In the genomic region with DNA sequence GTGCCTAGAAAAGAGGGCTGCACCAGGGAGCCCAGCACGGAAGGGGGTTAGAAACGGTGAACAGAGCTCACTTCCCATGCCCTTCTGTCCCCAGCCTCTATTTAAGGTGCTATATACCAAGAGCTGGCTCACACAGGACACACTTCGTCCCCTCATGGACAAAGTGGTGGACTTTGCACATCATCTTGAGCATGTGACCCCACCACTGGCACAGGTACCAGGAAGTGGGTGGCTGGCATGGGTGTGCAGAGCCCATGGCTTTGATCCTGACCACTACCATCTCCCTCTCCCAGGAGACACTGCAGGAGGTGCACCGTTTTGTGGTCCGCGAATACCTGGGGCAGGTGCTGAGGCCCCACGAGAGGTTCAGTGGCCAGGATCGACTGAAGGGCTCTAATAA, we compare ENCODE assay signal across 12 mouse cellular contexts. TPM values are rescaled to one million over a fixed set of nuclear protein-coding genes. Genes with fewer than 3 reads are reported as not detected.
DNase-seq lines count a peak whose midpoint lies in the region; ATAC-seq lines count a peak whose summit lies in the region.
"Had no signal": no experiment of that assay in that cellular context is flagged by ENCODE, and none has a peak within 500 bp of the region (broad histone marks: within the 10 kb centered on the region; RNA-seq: fewer than 3 reads in every experiment).

No protein-coding gene starts in this region.

- peak overlapping the region; percentile 55 for H3K4me3 ChIP-seq in heart, embryonic 16.5 days (ENCODE audit: low read length)
- H3K4me3 ChIP-seq in embryonic facial prominence, embryonic 11.5 days (ENCODE audit: low read depth, low read length) = no peak overlapping the region
- no peak overlapping the region for H3K4me3 ChIP-seq in intestine, embryonic 14.5 days (ENCODE audit: low read depth, low read length)
- H3K4me3 ChIP-seq in limb, embryonic 12.5 days (replicated peaks) = peak overlapping the region; percentile 40; the same call in 1 of the 2 replicates

- peak overlapping the region; percentile 73; the same call in 1 of the 2 replicates for H3K9ac ChIP-seq in heart, embryonic 16.5 days (ENCODE audit: low read length)
- H3K9ac ChIP-seq in embryonic facial prominence, embryonic 11.5 days (replicated peaks; ENCODE audit: low read length) = no peak overlapping the region; the same call in 1 of the 2 replicates
- no peak overlapping the region for H3K9ac ChIP-seq in intestine, embryonic 14.5 days (ENCODE audit: low read length)
- no peak overlapping the region for H3K9ac ChIP-seq in limb, embryonic 12.5 days (replicated peaks)

- H3K36me3 ChIP-seq in heart, embryonic 16.5 days (ENCODE audit: control insufficient read depth, insufficient read depth) = no peaks in the 10 kb centered on the region
- H3K36me3 ChIP-seq in embryonic facial prominence, embryonic 11.5 days (replicated peaks; ENCODE audit: control insufficient read depth, insufficient read depth, low read depth, low read length) = no peaks in the 10 kb centered on the region
- H3K36me3 ChIP-seq in intestine, embryonic 14.5 days (ENCODE audit: control insufficient read depth, insufficient read depth, low read length) = no peaks in the 10 kb centered on the region
- no peaks in the 10 kb centered on the region for H3K36me3 ChIP-seq in limb, embryonic 12.5 days

- H3K27ac ChIP-seq in heart, embryonic 16.5 days (ENCODE audit: low read length) = peak overlapping the region; percentile 44
- H3K27ac ChIP-seq in embryonic facial prominence, embryonic 11.5 days (replicated peaks; ENCODE audit: low read depth, low read length) = no peak overlapping the region
- H3K27ac ChIP-seq in intestine, embryonic 14.5 days (ENCODE audit: low read depth) = no peak overlapping the region
- no peak overlapping the region for H3K27ac ChIP-seq in limb, embryonic 12.5 days
- H3K27ac ChIP-seq: left cerebral cortex, adult 2 months had no signal

- H3K9me3 ChIP-seq in heart, embryonic 16.5 days (replicated peaks; ENCODE audit: control insufficient read depth, low read length) = no peaks in the 10 kb centered on the region
- no peaks in the 10 kb centered on the region for H3K9me3 ChIP-seq in embryonic facial prominence, embryonic 11.5 days (replicated peaks; ENCODE audit: control insufficient read depth, low read length)
- no peaks in the 10 kb centered on the region for H3K9me3 ChIP-seq in intestine, embryonic 14.5 days (ENCODE audit: control insufficient read depth, low read length)
- no peaks in the 10 kb centered on the region for H3K9me3 ChIP-seq in limb, embryonic 12.5 days

- WGBS in heart, embryonic 16.5 days = 37% methylated on average over 8 of the region's 8 CpGs
- WGBS in embryonic facial prominence, embryonic 11.5 days = 20% methylated on average over 8 of the region's 8 CpGs
- WGBS in intestine, embryonic 14.5 days = 30% methylated on average over 8 of the region's 8 CpGs
- 19% methylated on average over 8 of the region's 8 CpGs for WGBS in limb, embryonic 12.5 days

- H3K27me3 ChIP-seq in heart, embryonic 16.5 days (ENCODE audit: control insufficient read depth, insufficient read depth, low read length) = peaks cover 58% of the 10 kb centered on the region
- peaks cover 54% of the 10 kb centered on the region for H3K27me3 ChIP-seq in embryonic facial prominence, embryonic 11.5 days (ENCODE audit: control insufficient read depth, insufficient read depth, low read length)
- peaks cover 74% of the 10 kb centered on the region for H3K27me3 ChIP-seq in intestine, embryonic 14.5 days (replicated peaks; ENCODE audit: control insufficient read depth, insufficient read depth, low read length)
- H3K27me3 ChIP-seq in limb, embryonic 12.5 days = peaks cover 99% of the 10 kb centered on the region

- ATAC-seq in heart, embryonic 16.5 days (replicated peaks; ENCODE audit: extremely low read depth, insufficient read depth, low FRiP score) = no peak
- no peak for ATAC-seq in embryonic facial prominence, embryonic 11.5 days (replicated peaks; ENCODE audit: insufficient number of reproducible peaks, low FRiP score, low TSS enrichment, low read depth)
- no peak for ATAC-seq in intestine, embryonic 14.5 days (replicated peaks; ENCODE audit: low FRiP score, low TSS enrichment, low read depth)
- no peak for ATAC-seq in limb, embryonic 12.5 days (ENCODE audit: insufficient number of reproducible peaks, insufficient read depth, low FRiP score, low TSS enrichment, low read depth)
- no peak for ATAC-seq in megakaryocyte-erythroid progenitor cell, adult 5-6 weeks (replicated peaks; ENCODE audit: low FRiP score, low TSS enrichment, poor library complexity, severe bottlenecking)

- no peak for DNase-seq in heart, adult 18-20 months
- DNase-seq in embryonic facial prominence, embryonic 11.5 days (ENCODE audit: low spot score) = no peak
- no peak for DNase-seq in intestine, embryonic 14.5 days (ENCODE audit: low spot score)
- DNase-seq in left cerebral cortex, adult 11 months (ENCODE audit: low spot score) = no peak
- DNase-seq in frontal cortex, postnatal 25 days (ENCODE audit: low spot score in 2 of 2) = no peak
- DNase-seq: cerebellum, adult 2 months had no signal

- peak overlapping the region; percentile 91 for H3K4me2 ChIP-seq in heart, embryonic 16.5 days (ENCODE audit: low read depth, low read length)
- peak overlapping the region; percentile 19 for H3K4me2 ChIP-seq in embryonic facial prominence, embryonic 11.5 days (ENCODE audit: low read depth, low read length)
- peak overlapping the region; percentile 66 for H3K4me2 ChIP-seq in intestine, embryonic 14.5 days (ENCODE audit: low read length)
- H3K4me2 ChIP-seq in limb, embryonic 12.5 days = peak overlapping the region; percentile 69

- peaks cover 47% of the 10 kb centered on the region for H3K4me1 ChIP-seq in heart, embryonic 16.5 days (ENCODE audit: control insufficient read depth, insufficient read depth, low read length)
- peaks cover 7% of the 10 kb centered on the region for H3K4me1 ChIP-seq in embryonic facial prominence, embryonic 11.5 days (ENCODE audit: control insufficient read depth, insufficient read depth, low read length)
- H3K4me1 ChIP-seq in intestine, embryonic 14.5 days (replicated peaks; ENCODE audit: control insufficient read depth, insufficient read depth, low read length) = peaks cover 25% of the 10 kb centered on the region
- H3K4me1 ChIP-seq in limb, embryonic 12.5 days (replicated peaks) = peaks cover 44% of the 10 kb centered on the region

RNA-seq across cellular contexts. Expression of a gene that starts 11.5 kb away (rescaled TPM):
- polyA plus RNA-seq in heart, embryonic 16.5 days (2015; fragmentation: Nextera tagmentation; extraction: Ambion mirVana) = 13.3 and 14.9 TPM in 2 replicates
- 1 to 10 TPM; 3.2 to 4.1 TPM for total RNA-seq in heart, adult 18-20 months (2021)
- polyA plus RNA-seq in embryonic facial prominence, embryonic 11.5 days (2014; fragmentation: Nextera tagmentation; extraction: Ambion mirVana) = 6.3 and 7.3 TPM in 2 replicates
- 8.5 and 10.2 TPM in 2 replicates for polyA plus RNA-seq in intestine, embryonic 14.5 days (2014; fragmentation: Nextera tagmentation; extraction: Ambion mirVana)
- 5.6 and 7.1 TPM in 2 replicates for polyA plus RNA-seq in limb, embryonic 12.5 days (2016; fragmentation: Nextera tagmentation; extraction: Ambion mirVana)
- 0.27 TPM in 1 of 2 replicates, not detected in the other for total RNA-seq in megakaryocyte-erythroid progenitor cell, adult 5-6 weeks (2014; fragmentation: Nextera tagmentation)
- not detected in 2 replicates for total RNA-seq in megakaryocyte-erythroid progenitor cell, adult 5-6 weeks (2017)

RNA-seq across cellular contexts. Expression of a gene that starts 13.9 kb away (rescaled TPM):
- polyA plus RNA-seq in heart, embryonic 16.5 days (2015; fragmentation: Nextera tagmentation; extraction: Ambion mirVana) = 3.2 and 4.8 TPM in 2 replicates
- 10 to 100 TPM; 45.1 to 52.6 TPM for total RNA-seq in heart, adult 18-20 months (2021)
- 4.6 and 4.8 TPM in 2 replicates for polyA plus RNA-seq in embryonic facial prominence, embryonic 11.5 days (2014; fragmentation: Nextera tagmentation; extraction: Ambion mirVana)
- 3.2 and 5.0 TPM in 2 replicates for polyA plus RNA-seq in intestine, embryonic 14.5 days (2014; fragmentation: Nextera tagmentation; extraction: Ambion mirVana)
- 4.1 and 5.3 TPM in 2 replicates for polyA plus RNA-seq in limb, embryonic 12.5 days (2016; fragmentation: Nextera tagmentation; extraction: Ambion mirVana)
- 163 and 178 TPM in 2 replicates for total RNA-seq in megakaryocyte-erythroid progenitor cell, adult 5-6 weeks (2014; fragmentation: Nextera tagmentation)
- total RNA-seq in megakaryocyte-erythroid progenitor cell, adult 5-6 weeks (2017) = 102 and 149 TPM in 2 replicates

RNA-seq across cellular contexts. Expression of a gene that starts 21.8 kb away (rescaled TPM):
- 1.3 and 1.4 TPM in 2 replicates for polyA plus RNA-seq in heart, embryonic 16.5 days (2015; fragmentation: Nextera tagmentation; extraction: Ambion mirVana)
- not detected for total RNA-seq in heart, adult 18-20 months (2021)
- polyA plus RNA-seq in embryonic facial prominence, embryonic 11.5 days (2014; fragmentation: Nextera tagmentation; extraction: Ambion mirVana) = 0.45 TPM in 1 of 2 replicates, not detected in the other
- polyA plus RNA-seq in intestine, embryonic 14.5 days (2014; fragmentation: Nextera tagmentation; extraction: Ambion mirVana) = 1.3 and 2.9 TPM in 2 replicates
- 4.4 and 6.7 TPM in 2 replicates for polyA plus RNA-seq in limb, embryonic 12.5 days (2016; fragmentation: Nextera tagmentation; extraction: Ambion mirVana)
- not detected in 2 replicates for total RNA-seq in megakaryocyte-erythroid progenitor cell, adult 5-6 weeks (2014; fragmentation: Nextera tagmentation)
- total RNA-seq in megakaryocyte-erythroid progenitor cell, adult 5-6 weeks (2017) = not detected in 2 replicates
- total RNA-seq: heart, postnatal 4 days had no signal
- polyA plus RNA-seq: macrophage had no signal

RNA-seq across cellular contexts. Expression of a gene that starts 50.8 kb away (rescaled TPM):
- polyA plus RNA-seq in heart, embryonic 16.5 days (2015; fragmentation: Nextera tagmentation; extraction: Ambion mirVana) = 19.6 and 27.3 TPM in 2 replicates
- total RNA-seq in heart, adult 18-20 months (2021) = 10 to 100 TPM; 52.7 to 57.6 TPM
- polyA plus RNA-seq in embryonic facial prominence, embryonic 11.5 days (2014; fragmentation: Nextera tagmentation; extraction: Ambion mirVana) = 19.9 and 24.5 TPM in 2 replicates
- 48.2 and 49.0 TPM in 2 replicates for polyA plus RNA-seq in intestine, embryonic 14.5 days (2014; fragmentation: Nextera tagmentation; extraction: Ambion mirVana)
- 25.6 and 32.1 TPM in 2 replicates for polyA plus RNA-seq in limb, embryonic 12.5 days (2016; fragmentation: Nextera tagmentation; extraction: Ambion mirVana)
- 7.9 and 11.5 TPM in 2 replicates for total RNA-seq in megakaryocyte-erythroid progenitor cell, adult 5-6 weeks (2014; fragmentation: Nextera tagmentation)
- total RNA-seq in megakaryocyte-erythroid progenitor cell, adult 5-6 weeks (2017) = 2.6 and 9.6 TPM in 2 replicates

RNA-seq across cellular contexts. Expression of a gene that starts 57.3 kb away (rescaled TPM):
- polyA plus RNA-seq in heart, embryonic 16.5 days (2015; fragmentation: Nextera tagmentation; extraction: Ambion mirVana) = 2.6 and 6.1 TPM in 2 replicates
- not detected for total RNA-seq in heart, adult 18-20 months (2021)
- polyA plus RNA-seq in embryonic facial prominence, embryonic 11.5 days (2014; fragmentation: Nextera tagmentation; extraction: Ambion mirVana) = 23.9 and 27.9 TPM in 2 replicates
- 27.5 and 33.8 TPM in 2 replicates for polyA plus RNA-seq in intestine, embryonic 14.5 days (2014; fragmentation: Nextera tagmentation; extraction: Ambion mirVana)
- 11.0 and 12.8 TPM in 2 replicates for polyA plus RNA-seq in limb, embryonic 12.5 days (2016; fragmentation: Nextera tagmentation; extraction: Ambion mirVana)
- total RNA-seq in megakaryocyte-erythroid progenitor cell, adult 5-6 weeks (2014; fragmentation: Nextera tagmentation) = not detected in 2 replicates
- not detected in 2 replicates for total RNA-seq in megakaryocyte-erythroid progenitor cell, adult 5-6 weeks (2017)
- polyA plus RNA-seq: macrophage had no signal

Comparison
In these comparisons a context has a peak if more than half of its experiments do, and no peak if none do; other contexts are left out.
1. H3K4me2 ChIP-seq: peak in every context shown above with its lines; median percentile 91 in heart, embryonic 16.5 days; 69 in limb, embryonic 12.5 days; 66 in intestine, embryonic 14.5 days; 19 in embryonic facial prominence, embryonic 11.5 days.
2. H3K4me3 ChIP-seq: peak in heart, embryonic 16.5 days (single experiment) and limb, embryonic 12.5 days (single experiment); none in embryonic facial prominence, embryonic 11.5 days (single experiment) and intestine, embryonic 14.5 days (single experiment).